Mouse (Mus musculus) embryonic facial prominence, embryonic 15.5 days (tissue): ENCODE data around the gene D3Ertd254e. TPM values are rescaled to one million over a fixed set of nuclear protein-coding genes. Genes with fewer than 3 reads are reported as not detected.
"Not testable (repeated sequence)": the region's sequence is repeated elsewhere in the genome, so short reads cannot be mapped to it uniquely, and the experiment has no call there.

Source experiments
- ATAC-seq: fragments of 200-750 bp; cut with Nextera tagmentation; 2 replicates; pipeline ENCODE4 v1.8.0; 2017; ENCODE audit warnings: low read depth, moderate TSS enrichment; ENCODE audit not compliant: insufficient number of reproducible peaks, low FRiP score, low TSS enrichment
- H3K27ac ChIP-seq: fragments of 300-500 bp; sonication (generic); replicated peaks from 2 replicates; pipeline ENCODE4 v1.5.1; 2015; ENCODE audit warnings: mild to moderate bottlenecking, inconsistent platforms
- H3K27me3 ChIP-seq: fragments of 300-500 bp; sonication (generic); 2 replicates; pipeline ENCODE4 v1.6.1; 2015; ENCODE audit warnings: inconsistent platforms
- H3K36me3 ChIP-seq: fragments of 300-500 bp; sonication (generic); 2 replicates; pipeline ENCODE4 v1.6.1; 2015; ENCODE audit warnings: mild to moderate bottlenecking, inconsistent platforms
- H3K4me1 ChIP-seq: fragments of 300-500 bp; sonication (generic); 2 replicates; pipeline ENCODE4 v1.6.1; 2015; ENCODE audit warnings: inconsistent platforms
- H3K4me2 ChIP-seq: fragments of 300-500 bp; sonication (generic); replicated peaks from 2 replicates; pipeline ENCODE4 v1.6.1; 2015; ENCODE audit warnings: mild to moderate bottlenecking, inconsistent platforms
- H3K4me3 ChIP-seq: fragments of 300-500 bp; sonication (generic); replicated peaks from 2 replicates; pipeline ENCODE4 v1.5.1; 2015; ENCODE audit warnings: mild to moderate bottlenecking, inconsistent platforms
- H3K9ac ChIP-seq: fragments of 300-500 bp; sonication (generic); 2 replicates; pipeline ENCODE4 v1.6.1; 2015; ENCODE audit warnings: inconsistent platforms
- H3K9me3 ChIP-seq: fragments of 300-500 bp; sonication (generic); replicated peaks from 2 replicates; pipeline ENCODE4 v1.6.1; 2016; ENCODE audit warnings: inconsistent platforms
- WGBS: fragments of 180-500 bp; shearing (Covaris S2); methylation state at CpG from one replicate; pipeline ENCODE4 v1.1.7; 2015; 5-methylcytosine and 5-hydroxymethylcytosine counted together
- polyA plus RNA-seq: library from polyadenylated mRNA; unstranded; fragments of >200 nt; fragmentation: Nextera tagmentation; extraction: Ambion mirVana; gene quantifications from 2 replicates; pipeline ENCODE4 v1.2.1, GENCODE M21; 2015

Gene D3Ertd254e
- polyA plus RNA-seq = 7.1 and 7.5 TPM in 2 replicates

GRCm38 (mm10) chr3:36150934-36151686 is at the start of gene D3Ertd254e:
D3Ertd254e (plus strand) TSS chr3:36151017.
- Histone ChIP-seq H3K4me2 (peak within 1 kb of the TSS; percentile 62), H3K27ac (peak within 1 kb of the TSS; percentile 82), H3K9me3 (no peaks in the 10 kb centered on the region), H3K4me3 (peak within 1 kb of the TSS; percentile 77), H3K27me3 (no peaks in the 10 kb centered on the region), H3K9ac (peak within 1 kb of the TSS; percentile 74), H3K4me1 (peaks cover 19% of the 10 kb centered on the region), H3K36me3 (no peaks in the 10 kb centered on the region)
- ATAC-seq = peak; percentile 99
- WGBS = under 1% methylated on average over 54 of the region's 54 CpGs

DNA sequence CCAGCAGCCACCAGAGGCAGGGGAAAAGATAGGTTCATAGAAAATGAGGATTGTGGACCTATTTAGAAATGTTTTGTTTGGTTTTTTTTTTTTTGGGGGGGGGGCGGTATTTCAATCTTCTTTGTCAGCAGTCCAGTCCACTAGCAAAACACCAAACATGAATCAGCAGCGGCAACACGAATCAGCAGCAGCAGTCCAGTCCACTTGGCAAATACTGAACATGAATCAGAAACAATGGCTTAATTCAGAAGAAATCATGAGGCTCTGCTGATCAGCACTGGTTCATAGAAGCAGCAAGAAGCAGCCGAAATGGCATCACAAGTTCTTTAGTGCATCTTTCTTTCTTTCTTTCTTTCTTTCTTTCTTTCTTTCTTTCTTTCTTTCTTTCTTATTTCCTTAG is 34.7 kb upstream of the D3Ertd254e start:
- Histone ChIP-seq H3K4me2 (no peak overlapping the region), H3K9ac (no peak overlapping the region), H3K36me3 (no peaks in the 10 kb centered on the region), H3K4me3 (no peak overlapping the region), H3K27ac (no peak overlapping the region), H3K27me3 (no peaks in the 10 kb centered on the region), H3K4me1 (no peaks in the 10 kb centered on the region), H3K9me3 (no peaks in the 10 kb centered on the region)
- WGBS = 79% methylated on average over 4 of the region's 4 CpGs
- no peak for ATAC-seq

DNA sequence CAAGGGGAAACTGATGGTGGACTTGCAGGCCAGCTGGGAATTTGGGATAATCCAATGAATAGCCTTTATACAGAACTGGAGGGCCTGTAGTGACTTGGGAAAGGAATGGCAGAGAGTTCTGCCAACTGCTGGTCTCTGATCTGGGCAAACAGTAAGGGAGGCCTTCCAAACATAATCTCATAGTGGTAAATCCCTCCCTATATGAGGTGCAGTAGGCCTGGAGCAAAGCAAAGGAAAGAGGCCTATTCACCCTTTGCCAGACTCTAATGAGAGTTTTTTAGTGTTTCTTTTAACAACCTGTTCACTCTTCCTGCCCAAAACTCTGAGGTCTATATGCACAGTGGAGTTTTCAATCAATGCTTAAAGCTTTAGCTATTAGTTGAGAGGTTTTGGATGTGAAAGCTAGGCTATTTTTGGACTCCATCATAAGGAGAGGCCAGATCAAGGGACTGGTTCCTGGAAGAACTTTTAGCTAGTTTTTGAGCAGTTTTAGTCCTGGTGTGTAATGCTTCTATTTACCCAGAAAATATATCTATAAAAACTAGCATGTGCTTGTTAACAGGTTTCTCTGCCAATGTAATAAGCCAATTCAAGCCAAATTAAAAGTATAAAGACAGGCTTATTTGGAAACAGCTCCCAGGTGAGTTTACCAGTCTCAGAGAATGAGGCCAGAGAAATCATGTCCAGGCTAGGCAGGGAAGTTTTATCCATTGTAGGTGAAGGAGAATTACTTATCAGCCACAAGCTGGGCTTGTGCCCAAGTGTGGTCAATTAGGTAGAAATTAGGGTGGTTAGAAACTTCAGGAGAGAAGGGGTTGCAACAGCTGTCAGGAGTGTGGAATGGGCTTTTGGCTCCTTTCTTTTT is 30.9 kb upstream of the D3Ertd254e start:
- H3K9me3 ChIP-seq = peaks cover 4% of the 10 kb centered on the region; the same call in 1 of the 2 replicates
- no peaks in the 10 kb centered on the region for H3K27me3 ChIP-seq
- no peak overlapping the region for H3K4me3 ChIP-seq
- ATAC-seq = no peak
- no peak overlapping the region for H3K4me2 ChIP-seq
- no peak overlapping the region for H3K27ac ChIP-seq
- H3K36me3 ChIP-seq = no peaks in the 10 kb centered on the region
- H3K4me1 ChIP-seq = no peaks in the 10 kb centered on the region
- H3K9ac ChIP-seq = no peak overlapping the region

GRCm38 (mm10) chr3:36126176-36126575 is 24.6 kb upstream of the D3Ertd254e start:
- H3K4me3 ChIP-seq, H3K9me3 ChIP-seq, H3K9ac ChIP-seq, H3K4me2 ChIP-seq, H3K36me3 ChIP-seq, ATAC-seq, H3K27me3 ChIP-seq, H3K27ac ChIP-seq, H3K4me1 ChIP-seq: not testable (repeated sequence)
- 92% methylated on average over 9 of the region's 9 CpGs for whole genome bisulfite sequencing

DNA sequence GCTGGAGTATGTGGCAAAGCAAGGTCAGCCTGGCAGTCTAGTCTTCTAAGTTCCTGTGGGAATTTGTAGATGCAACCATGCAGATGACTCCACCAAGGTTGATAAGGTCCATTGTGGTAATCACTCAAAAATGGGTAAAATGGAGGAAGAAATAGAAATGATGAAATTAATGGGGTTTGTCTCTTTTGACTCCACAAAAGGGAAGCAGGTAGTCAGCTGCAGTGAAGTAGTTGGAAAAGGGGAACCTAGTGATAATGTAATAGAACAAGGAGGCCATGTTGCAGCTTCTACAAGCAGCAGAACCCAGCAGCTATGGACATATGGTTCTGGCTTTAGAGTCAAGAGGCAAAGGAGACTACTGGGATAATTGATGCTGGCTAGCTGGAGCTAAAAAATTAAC is 14.7 kb upstream of the D3Ertd254e start:
- no peak overlapping the region for H3K27ac ChIP-seq
- no peaks in the 10 kb centered on the region for H3K4me1 ChIP-seq
- no peaks in the 10 kb centered on the region for H3K9me3 ChIP-seq
- H3K4me3 ChIP-seq = no peak overlapping the region
- no peaks in the 10 kb centered on the region for H3K36me3 ChIP-seq
- no peak for ATAC-seq
- H3K4me2 ChIP-seq = no peak overlapping the region
- H3K27me3 ChIP-seq = no peaks in the 10 kb centered on the region
- no peak overlapping the region for H3K9ac ChIP-seq

DNA sequence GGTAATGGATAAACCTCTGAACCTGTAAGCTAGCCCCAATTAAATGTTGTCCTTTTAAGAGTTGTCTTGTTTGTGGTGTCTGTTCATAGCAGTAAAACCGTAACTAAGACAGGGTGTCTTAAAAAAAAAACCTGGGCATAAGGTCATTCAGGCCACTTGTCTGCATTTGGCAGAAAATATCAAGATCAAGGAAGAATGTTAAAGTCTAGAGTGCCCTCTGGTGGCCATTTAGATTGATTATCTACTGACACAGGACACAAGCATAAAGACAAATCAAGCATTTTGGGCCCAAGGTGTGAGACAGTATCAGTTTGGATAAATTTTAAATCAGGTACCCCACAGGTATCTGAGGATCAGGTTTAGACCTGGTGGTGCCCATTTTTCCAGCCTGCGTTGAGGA is 13.3 kb upstream of the D3Ertd254e start:
- Histone ChIP-seq H3K27ac (no peak overlapping the region), H3K9me3 (no peaks in the 10 kb centered on the region), H3K36me3 (no peaks in the 10 kb centered on the region), H3K4me2 (no peak overlapping the region), H3K9ac (no peak overlapping the region), H3K4me1 (no peaks in the 10 kb centered on the region), H3K4me3 (no peak overlapping the region), H3K27me3 (no peaks in the 10 kb centered on the region)
- 50% methylated on average over 2 of the region's 2 CpGs for WGBS
- ATAC-seq = no peak

- WGBS = 66% methylated on average over 1 of the region's 1 CpGs
- H3K9me3 ChIP-seq = no peaks in the 10 kb centered on the region
- no peak overlapping the region for H3K9ac ChIP-seq
- H3K4me2 ChIP-seq = no peak overlapping the region
- H3K4me3 ChIP-seq = no peak overlapping the region
- H3K27me3 ChIP-seq = no peaks in the 10 kb centered on the region
- H3K4me1 ChIP-seq = no peaks in the 10 kb centered on the region
- H3K27ac ChIP-seq = no peak overlapping the region
- no peaks in the 10 kb centered on the region for H3K36me3 ChIP-seq
- ATAC-seq = no peak
Observed at GRCm38 (mm10) chr3:36138171-36138660, 12.6 kb upstream of the D3Ertd254e start.

- no peak for ATAC-seq
- Histone ChIP-seq H3K36me3 (no peaks in the 10 kb centered on the region), H3K9me3 (no peaks in the 10 kb centered on the region), H3K9ac (no peak overlapping the region), H3K27ac (no peak overlapping the region), H3K4me1 (no peaks in the 10 kb centered on the region), H3K27me3 (no peaks in the 10 kb centered on the region), H3K4me2 (no peak overlapping the region), H3K4me3 (no peak overlapping the region)
Observed at GRCm38 (mm10) chr3:36138996-36139395, 11.8 kb upstream of the D3Ertd254e start.

DNA sequence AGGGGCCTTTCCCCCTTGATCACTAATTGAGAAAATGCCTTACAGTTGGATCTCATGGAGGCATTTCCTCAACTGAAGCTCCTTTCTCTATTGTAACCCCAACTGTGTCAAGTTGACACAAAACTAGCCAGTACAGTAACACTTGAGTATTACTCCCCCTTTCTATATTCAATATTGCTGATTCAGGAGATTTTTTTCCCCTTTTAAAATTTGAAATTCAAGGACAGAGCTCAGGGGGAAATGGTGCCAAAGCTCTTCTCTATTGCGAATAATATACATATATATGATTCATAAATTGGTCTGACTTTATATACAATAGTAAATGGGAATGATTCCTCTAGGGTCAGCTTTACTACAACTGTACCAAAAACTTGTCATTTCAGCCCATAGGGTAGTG is 282 bp upstream of the D3Ertd254e start:
- no peak for ATAC-seq
- peak overlapping the region; percentile 62; the same call in 1 of the 2 replicates for H3K4me2 ChIP-seq

GRCm38 (mm10) chr3:36155268-36155667 is 4.5 kb downstream of the D3Ertd254e start:
- 0 out of 2 replicates have a peak, but pooled peaks cover 4% of the 10 kb centered on the region for H3K9me3 ChIP-seq
- H3K4me3 ChIP-seq = no peak overlapping the region
- ATAC-seq = no peak
- 28% methylated on average over 5 of the region's 5 CpGs for WGBS
- H3K27ac ChIP-seq = no peak overlapping the region
- peaks cover 11% of the 10 kb centered on the region for H3K36me3 ChIP-seq
- no peak overlapping the region for H3K9ac ChIP-seq
- no peaks in the 10 kb centered on the region for H3K27me3 ChIP-seq
- H3K4me2 ChIP-seq = no peak overlapping the region
- peaks cover 19% of the 10 kb centered on the region for H3K4me1 ChIP-seq

More for the DNA sequence above, 282 bp upstream of the D3Ertd254e start:
- H3K9ac ChIP-seq = no peak overlapping the region
- 11% methylated on average over 1 of the region's 1 CpGs for WGBS
- H3K27ac ChIP-seq = no peak overlapping the region
- peaks cover 19% of the 10 kb centered on the region for H3K4me1 ChIP-seq
- peak overlapping the region; percentile 77 for H3K4me3 ChIP-seq
- no peaks in the 10 kb centered on the region for H3K9me3 ChIP-seq
- H3K36me3 ChIP-seq = no peaks in the 10 kb centered on the region
- no peaks in the 10 kb centered on the region for H3K27me3 ChIP-seq

- ATAC-seq = no peak
- no peaks in the 10 kb centered on the region for H3K4me1 ChIP-seq
- no peak overlapping the region for H3K9ac ChIP-seq
- WGBS = 91% methylated on average over 1 of the region's 1 CpGs
- no peak overlapping the region for H3K4me3 ChIP-seq
- 0 out of 2 replicates have a peak, but pooled peaks cover 5% of the 10 kb centered on the region for H3K9me3 ChIP-seq
- H3K4me2 ChIP-seq = no peak overlapping the region
- no peaks in the 10 kb centered on the region for H3K27me3 ChIP-seq
- H3K27ac ChIP-seq = no peak overlapping the region
- H3K36me3 ChIP-seq = peaks cover 21% of the 10 kb centered on the region
Observed at GRCm38 (mm10) chr3:36170670-36171210, 19.9 kb downstream of the D3Ertd254e start.
